Mouse (Mus musculus) embryonic facial prominence, embryonic 13.5 days (tissue): ENCODE results near the gene Inpp5d. TPM values are rescaled to one million over a fixed set of nuclear protein-coding genes. Genes with fewer than 3 reads are reported as not detected.
A peak's percentile ranks its signal among the peaks of the same experiment; 100 is the strongest.

ENCODE experiments used
- ATAC-seq: fragments of 200-750 bp; cut with Nextera tagmentation; 2 replicates; pipeline ENCODE4 v1.8.0; 2017; ENCODE audit warnings: low read depth; ENCODE audit not compliant: insufficient number of reproducible peaks, insufficient read depth, low FRiP score, low TSS enrichment
- H3K27ac ChIP-seq: fragments of 300-500 bp; sonication (generic); 2 replicates; pipeline ENCODE4 v1.5.1; 2015; ENCODE audit warnings: moderate library complexity, mild to moderate bottlenecking, inconsistent platforms
- H3K27me3 ChIP-seq: fragments of 300-500 bp; sonication (generic); 2 replicates; pipeline ENCODE4 v1.6.1; 2015; ENCODE audit warnings: mild to moderate bottlenecking, inconsistent platforms
- H3K36me3 ChIP-seq: fragments of 300-500 bp; sonication (generic); 2 replicates; pipeline ENCODE4 v1.6.1; 2015; ENCODE audit warnings: mild to moderate bottlenecking, inconsistent platforms
- H3K4me1 ChIP-seq: fragments of 300-500 bp; sonication (generic); 2 replicates; pipeline ENCODE4 v1.6.1; 2015; ENCODE audit warnings: inconsistent platforms
- H3K4me2 ChIP-seq: fragments of 300-500 bp; sonication (generic); 2 replicates; pipeline ENCODE4 v1.6.1; 2015; ENCODE audit warnings: moderate library complexity, mild to moderate bottlenecking, inconsistent platforms
- H3K4me3 ChIP-seq: fragments of 300-500 bp; sonication (generic); 2 replicates; pipeline ENCODE4 v1.5.1; 2015; ENCODE audit warnings: mild to moderate bottlenecking, inconsistent platforms
- H3K9ac ChIP-seq: fragments of 300-500 bp; sonication (generic); 2 replicates; pipeline ENCODE4 v1.6.1; 2015; ENCODE audit warnings: mild to moderate bottlenecking, inconsistent platforms
- H3K9me3 ChIP-seq: fragments of 300-500 bp; sonication (generic); 2 replicates; pipeline ENCODE4 v1.6.1; 2016; ENCODE audit warnings: inconsistent platforms
- WGBS: fragments of 180-500 bp; shearing (Covaris S2); methylation state at CpG from one replicate; pipeline ENCODE4 v1.1.7; 2015; ENCODE audit warnings: mixed read lengths; 5-methylcytosine and 5-hydroxymethylcytosine counted together
- polyA plus RNA-seq: library from polyadenylated mRNA; unstranded; fragments of >200 nt; fragmentation: Nextera tagmentation; extraction: Ambion mirVana; gene quantifications from 2 replicates; pipeline ENCODE4 v1.2.1, GENCODE M21; 2015

The Inpp5d gene
- polyA plus RNA-seq, 1 experiment from 2014 or later: 3.6 TPM

DNA sequence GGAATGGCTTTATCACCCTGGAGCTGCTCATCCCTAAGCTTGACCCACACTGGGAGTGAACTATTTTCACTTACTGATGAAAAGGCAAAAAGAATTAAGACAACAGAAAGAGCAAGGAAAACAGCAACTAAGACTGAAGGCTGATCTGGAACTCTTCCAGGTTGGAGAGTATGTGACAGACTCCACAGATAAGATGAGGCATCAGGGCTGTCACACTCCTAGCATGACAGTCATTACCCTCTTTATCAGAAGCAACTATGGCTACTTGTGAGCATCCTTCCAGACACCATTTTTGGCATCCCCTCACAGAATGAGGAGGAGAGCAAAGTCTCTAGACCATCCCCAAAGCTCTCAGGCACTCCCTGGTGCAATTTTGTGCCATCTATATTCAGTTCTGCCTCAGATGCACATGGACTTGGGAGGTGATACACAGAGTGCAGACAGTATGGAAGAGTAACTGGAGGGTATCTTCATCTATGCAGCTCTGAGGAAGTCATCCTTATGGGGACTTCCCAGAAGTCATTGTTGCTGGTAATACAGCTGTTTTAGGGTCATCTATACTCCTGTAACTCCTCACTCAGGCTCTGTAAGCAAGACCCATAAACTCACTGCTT is 129.4 kb downstream of the Inpp5d start:
- Histone ChIP-seq H3K4me2 (no peak overlapping the region), H3K27me3 (peaks cover 7% of the 10 kb centered on the region; the same call in 1 of the 2 replicates), H3K4me3 (no peak overlapping the region), H3K9ac (no peak overlapping the region), H3K4me1 (no peaks in the 10 kb centered on the region), H3K27ac (no peak overlapping the region), H3K9me3 (no peaks in the 10 kb centered on the region), H3K36me3 (no peaks in the 10 kb centered on the region)
- no peak for ATAC-seq

DNA sequence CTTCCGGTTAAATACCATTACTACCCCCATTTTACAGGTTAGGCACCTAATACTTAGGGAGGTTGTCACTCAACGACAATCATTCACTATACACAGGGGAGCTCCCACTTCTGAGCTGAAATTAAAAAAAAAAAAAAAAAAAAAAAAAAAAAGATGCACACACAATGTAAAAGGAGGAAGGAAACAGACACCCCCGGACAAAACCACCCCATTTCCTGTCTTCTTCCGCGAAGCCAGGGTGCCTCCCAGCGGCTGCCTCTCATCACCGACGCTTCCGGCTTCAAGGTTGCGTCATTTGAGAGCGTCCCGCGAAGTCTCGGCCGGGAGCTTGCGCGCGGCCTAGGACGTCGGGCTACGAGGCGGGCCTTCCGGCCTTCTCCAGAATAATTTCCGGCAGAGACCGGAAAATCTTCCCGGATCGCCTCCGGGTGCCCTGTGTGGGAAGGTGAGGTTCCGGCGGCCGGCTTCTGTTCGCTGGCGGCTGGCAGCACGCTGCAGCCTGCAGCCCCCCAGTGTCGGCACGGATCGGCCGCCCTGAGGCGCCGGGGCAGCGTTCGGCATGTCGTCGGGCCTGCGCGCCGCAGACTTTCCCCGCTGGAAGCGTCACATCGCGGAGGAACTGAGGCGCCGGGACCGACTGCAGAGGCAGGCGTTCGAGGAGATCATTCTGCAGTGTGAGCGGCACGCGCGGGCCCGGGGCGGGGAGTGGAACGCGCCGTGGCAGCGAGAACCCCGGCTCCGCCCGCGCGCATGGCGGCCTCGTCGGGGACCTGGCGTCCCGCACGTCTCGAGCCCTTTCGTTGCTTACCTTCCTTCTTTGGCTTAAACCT is 135.7 kb downstream of the Inpp5d start, which contains the start of gene Atg16l1:
Gene Atg16l1, plus strand, starts transcription at position 230 of the 830 bp plus-strand sequence.
- peak; percentile 96 for ATAC-seq
- Histone ChIP-seq H3K4me1 (peaks cover 11% of the 10 kb centered on the region), H3K9ac (peak within 1 kb of the TSS; percentile 98), H3K36me3 (peaks cover 19% of the 10 kb centered on the region), H3K27ac (peak within 1 kb of the TSS; percentile 91), H3K4me3 (peak within 1 kb of the TSS; percentile 99), H3K9me3 (no peaks in the 10 kb centered on the region), H3K27me3 (no peaks in the 10 kb centered on the region; the same call in 1 of the 2 replicates), H3K4me2 (peak within 1 kb of the TSS; percentile 77)
- 1% methylated on average over 79 of the region's 79 CpGs for WGBS

DNA sequence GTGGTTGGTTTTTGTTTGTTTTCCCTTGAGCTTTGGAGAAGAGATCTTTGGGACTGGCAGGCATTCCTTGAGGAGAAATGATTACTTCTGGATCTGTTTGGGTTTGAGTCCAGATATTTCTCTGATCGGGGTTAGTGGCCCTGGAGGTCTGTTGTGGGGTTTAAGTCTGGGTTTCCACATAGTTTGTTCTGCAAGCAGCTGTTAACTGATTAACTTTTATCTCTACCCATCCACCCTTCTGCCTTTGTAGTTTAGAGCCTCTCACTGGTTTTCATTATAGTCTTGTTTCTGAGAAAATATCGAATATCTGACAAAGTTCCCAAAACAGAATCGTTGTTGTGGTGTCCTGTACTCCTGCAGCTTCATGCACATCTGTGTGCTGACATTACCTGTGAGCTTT is 143.7 kb downstream of the Inpp5d start:
- Histone ChIP-seq H3K9me3 (no peaks in the 10 kb centered on the region), H3K4me3 (no peak overlapping the region), H3K9ac (no peak overlapping the region), H3K27ac (no peak overlapping the region), H3K27me3 (no peaks in the 10 kb centered on the region), H3K4me1 (no peaks in the 10 kb centered on the region), H3K4me2 (no peak overlapping the region), H3K36me3 (peaks cover 86% of the 10 kb centered on the region)
- no peak for ATAC-seq
- 84% methylated on average over 3 of the region's 3 CpGs for WGBS

DNA sequence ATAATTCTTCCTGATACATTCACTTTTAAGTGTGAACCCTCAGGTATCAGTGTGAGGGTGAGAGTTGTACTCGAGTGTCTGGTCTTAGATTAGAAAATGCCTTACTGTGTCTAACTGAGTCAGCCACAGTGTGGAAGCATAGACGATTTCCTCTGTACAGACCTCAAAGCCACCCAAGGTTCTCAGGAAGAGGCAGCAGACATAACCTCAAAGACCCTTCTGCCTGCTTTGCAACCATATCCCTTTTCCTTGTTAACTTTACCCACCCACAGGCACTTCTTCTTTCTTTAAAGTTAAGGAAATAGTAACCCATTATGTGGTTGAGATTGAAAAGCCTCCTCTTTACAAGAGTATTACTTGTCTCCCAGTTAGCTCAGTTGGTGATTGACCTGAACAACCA is 145.6 kb downstream of the Inpp5d start:
- Histone ChIP-seq H3K27me3 (no peaks in the 10 kb centered on the region), H3K4me2 (no peak overlapping the region), H3K36me3 (peaks cover 88% of the 10 kb centered on the region), H3K9ac (no peak overlapping the region), H3K4me3 (no peak overlapping the region), H3K27ac (no peak overlapping the region), H3K4me1 (no peaks in the 10 kb centered on the region), H3K9me3 (no peaks in the 10 kb centered on the region)
- 86% methylated on average over 2 of the region's 2 CpGs for WGBS
- no peak for ATAC-seq

DNA sequence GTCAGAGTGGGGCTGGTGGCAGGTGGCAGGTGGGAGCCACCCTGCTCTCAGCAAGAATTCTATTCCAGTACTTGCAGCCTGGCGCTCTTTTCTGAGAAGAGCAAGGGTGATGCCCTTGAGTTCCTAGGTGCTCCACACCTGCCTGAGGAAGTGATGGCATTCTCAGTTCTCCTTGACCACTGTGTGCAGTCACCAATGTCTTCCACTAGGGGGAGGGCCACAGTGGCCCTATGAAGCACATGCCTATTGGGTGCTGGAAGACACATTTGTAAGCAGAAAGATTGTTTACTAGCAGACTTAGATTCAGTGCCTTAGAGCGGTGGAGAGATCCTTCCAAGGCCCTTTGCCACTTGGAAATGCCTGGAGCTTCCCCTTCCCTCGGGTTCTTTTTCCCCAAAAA is 146.1 kb downstream of the Inpp5d start:
- WGBS: 90% methylated on average over 3 of the region's 3 CpGs
- Histone ChIP-seq H3K9me3 (no peaks in the 10 kb centered on the region), H3K4me2 (no peak overlapping the region), H3K9ac (no peak overlapping the region), H3K4me3 (no peak overlapping the region), H3K4me1 (no peaks in the 10 kb centered on the region), H3K27me3 (no peaks in the 10 kb centered on the region), H3K27ac (no peak overlapping the region), H3K36me3 (peaks cover 88% of the 10 kb centered on the region)
- no peak for ATAC-seq

DNA sequence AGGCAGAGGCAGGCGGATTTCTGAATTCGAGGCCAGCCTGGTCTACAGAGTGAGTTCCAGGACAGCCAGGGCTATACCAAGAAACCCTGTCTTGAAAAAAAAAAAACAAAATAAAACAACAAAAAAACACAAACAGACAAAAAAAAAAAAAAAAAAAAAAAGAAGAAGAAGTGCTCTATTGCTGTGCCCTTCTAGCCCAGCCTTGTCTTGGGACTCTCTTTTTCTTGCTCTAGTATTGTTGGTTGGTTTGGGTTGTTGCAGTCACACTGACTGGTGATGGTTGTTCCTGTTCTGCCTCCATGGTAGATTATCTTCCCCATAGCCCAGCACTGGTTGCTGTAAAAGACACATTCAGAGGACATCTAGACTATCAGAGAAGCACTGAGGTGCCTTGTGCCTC is 149.2 kb downstream of the Inpp5d start:
- Histone ChIP-seq H3K27ac (no peak overlapping the region), H3K4me1 (no peaks in the 10 kb centered on the region), H3K27me3 (no peaks in the 10 kb centered on the region), H3K9me3 (no peaks in the 10 kb centered on the region), H3K36me3 (peaks cover 90% of the 10 kb centered on the region), H3K4me2 (no peak overlapping the region), H3K9ac (no peak overlapping the region), H3K4me3 (no peak overlapping the region)
- ATAC-seq: no peak
- 100% methylated on average over 2 of the region's 2 CpGs for WGBS

Other genes starting within 250 kb of the Inpp5d start
- gene Kcnj13, start 225.6 kb upstream of the Inpp5d start, polyA plus RNA-seq: 1.4 and 2.4 TPM in 2 replicates
- 5.9 and 7.0 TPM in 2 replicates for gene Snorc, start 150.0 kb upstream of the Inpp5d start, polyA plus RNA-seq
- gene Neu2, start 110.4 kb upstream of the Inpp5d start, polyA plus RNA-seq: not detected in 2 replicates
- gene Ngef, start 46.4 kb upstream of the Inpp5d start, polyA plus RNA-seq: 1.1 and 1.2 TPM in 2 replicates
- 36.3 and 36.8 TPM in 2 replicates for gene Atg16l1, start 135.6 kb downstream of the Inpp5d start, polyA plus RNA-seq
- 2.1 and 3.2 TPM in 2 replicates for gene Sag, start 183.4 kb downstream of the Inpp5d start, polyA plus RNA-seq
- gene Dgkd, start 233.0 kb downstream of the Inpp5d start, polyA plus RNA-seq: 28.8 and 33.0 TPM in 2 replicates